Mouse (Mus musculus): Measurements from ENCODE around the gene Sdc4. TPM values are rescaled to one million over a fixed set of nuclear protein-coding genes. Genes with fewer than 3 reads are reported as not detected.

The Sdc4 gene
- 189 and 290 TPM in 2 replicates for polyA plus RNA-seq (2021; fragmentation: Nextera tagmentation)
- long read RNA-seq, experiment 1, transcript Sdc4-201 (5 exons, 2,458 nt): major isoform, 32 of 237 reads
- long read RNA-seq, experiment 1, partial matches to known transcripts: 1 of 237 reads
- long read RNA-seq, experiment 1, other reads (novel, unspliced or antisense): 204 of 237 reads
- long read RNA-seq, experiment 2, transcript Sdc4-201 (5 exons, 2,458 nt): major isoform, 54 of 60 reads
- long read RNA-seq, experiment 2, partial matches to known transcripts: 2 of 60 reads
- long read RNA-seq, experiment 2, other reads (novel, unspliced or antisense): 4 of 60 reads

GRCm38 (mm10) chr2:164443460-164444000, at the start of gene Sdc4:
TSS of gene Sdc4 (minus strand) at chr2:164443887.

GRCm38 (mm10) chr2:164485681-164486257, 42.1 kb upstream of the Sdc4 start, which contains the start of gene Dbndd2:
TSS of gene Dbndd2 (plus strand) at chr2:164486106.

GRCm38 (mm10) chr2:164473624-164474023, 29.9 kb upstream of the Sdc4 start, which contains the start of gene Trp53tg5:
TSS of gene Trp53tg5 (minus strand) at chr2:164473724.

GRCm38 (mm10) chr2:164460745-164461551, 17.3 kb upstream of the Sdc4 start, which contains the start of gene Gm20458:
TSS of gene Gm20458 (plus strand) at chr2:164460967.

GRCm38 (mm10) chr2:164456864-164457300, 13.2 kb upstream of the Sdc4 start, which contains the start of gene Sys1:
TSS of gene Sys1 (plus strand) at chr2:164456964.

GRCm38 (mm10) chr2:164405060-164405459, 38.6 kb downstream of the Sdc4 start, which contains the start of gene Matn4:
TSS of gene Matn4 (minus strand) at chr2:164405160.

GRCm38 (mm10) chr2:164402906-164403305, 40.8 kb downstream of the Sdc4 start, which contains the start of gene Rbpjl:
TSS of gene Rbpjl (plus strand) at chr2:164403141.

GRCm38 (mm10) chr2:164389020-164389419, 54.7 kb downstream of the Sdc4 start, which contains the start of gene Slpi:
TSS of gene Slpi (minus strand) at chr2:164389095.

Other genes with a start within 250 kb of the Sdc4 start
- gene Wfdc15a, start 243.8 kb downstream of the Sdc4 start, polyA plus RNA-seq (2021; fragmentation: Nextera tagmentation): not detected in 2 replicates
- not detected in 2 replicates for gene Wfdc15b, start 222.2 kb downstream of the Sdc4 start, polyA plus RNA-seq (2021; fragmentation: Nextera tagmentation)
- not detected in 2 replicates for gene Svs2, start 205.4 kb downstream of the Sdc4 start, polyA plus RNA-seq (2021; fragmentation: Nextera tagmentation)
- gene Svs3b, start 187.2 kb downstream of the Sdc4 start, polyA plus RNA-seq (2021; fragmentation: Nextera tagmentation): not detected in 2 replicates
- gene Svs4, start 165.4 kb downstream of the Sdc4 start, polyA plus RNA-seq (2021; fragmentation: Nextera tagmentation): not detected in 2 replicates
- gene Svs3a, start 154.6 kb downstream of the Sdc4 start, polyA plus RNA-seq (2021; fragmentation: Nextera tagmentation): not detected in 2 replicates
- not detected in 2 replicates for gene Svs6, start 127.1 kb downstream of the Sdc4 start, polyA plus RNA-seq (2021; fragmentation: Nextera tagmentation)
- not detected in 2 replicates for gene Svs5, start 111.1 kb downstream of the Sdc4 start, polyA plus RNA-seq (2021; fragmentation: Nextera tagmentation)
- gene Slpi, start 54.8 kb downstream of the Sdc4 start, polyA plus RNA-seq (2021; fragmentation: Nextera tagmentation): 0.24 and 0.45 TPM in 2 replicates
- 0.21 TPM in 2 replicates for gene Rbpjl, start 40.7 kb downstream of the Sdc4 start, polyA plus RNA-seq (2021; fragmentation: Nextera tagmentation)
- 2.3 and 2.6 TPM in 2 replicates for gene Matn4, start 38.7 kb downstream of the Sdc4 start, polyA plus RNA-seq (2021; fragmentation: Nextera tagmentation)
- gene Sys1, start 13.1 kb upstream of the Sdc4 start, polyA plus RNA-seq (2021; fragmentation: Nextera tagmentation): 122 and 133 TPM in 2 replicates
- gene Gm20458, start 17.1 kb upstream of the Sdc4 start, polyA plus RNA-seq (2021; fragmentation: Nextera tagmentation): 8.3 and 10.1 TPM in 2 replicates
- gene Trp53tg5, start 29.8 kb upstream of the Sdc4 start, polyA plus RNA-seq (2021; fragmentation: Nextera tagmentation): not detected in 2 replicates
- 184 and 200 TPM in 2 replicates for gene Dbndd2, start 42.2 kb upstream of the Sdc4 start, polyA plus RNA-seq (2021; fragmentation: Nextera tagmentation)
- 48.8 and 68.4 TPM in 2 replicates for gene Pigt, start 53.6 kb upstream of the Sdc4 start, polyA plus RNA-seq (2021; fragmentation: Nextera tagmentation)
- 0.52 and 8.3 TPM in 2 replicates for gene Wfdc2, start 118.5 kb upstream of the Sdc4 start, polyA plus RNA-seq (2021; fragmentation: Nextera tagmentation)
- not detected in 2 replicates for gene Spint3, start 129.6 kb upstream of the Sdc4 start, polyA plus RNA-seq (2021; fragmentation: Nextera tagmentation)
- gene Wfdc6a, start 141.6 kb upstream of the Sdc4 start, polyA plus RNA-seq (2021; fragmentation: Nextera tagmentation): not detected in 2 replicates
- not detected in 2 replicates for gene Eppin, start 149.7 kb upstream of the Sdc4 start, polyA plus RNA-seq (2021; fragmentation: Nextera tagmentation)
- gene Wfdc6b, start 169.6 kb upstream of the Sdc4 start, polyA plus RNA-seq (2021; fragmentation: Nextera tagmentation): not detected in 2 replicates
- gene Wfdc8, start 169.7 kb upstream of the Sdc4 start, polyA plus RNA-seq (2021; fragmentation: Nextera tagmentation): not detected in 2 replicates
- not detected in 2 replicates for gene Wfdc16, start 194.9 kb upstream of the Sdc4 start, polyA plus RNA-seq (2021; fragmentation: Nextera tagmentation)
- not detected in 2 replicates for gene Wfdc10, start 212.2 kb upstream of the Sdc4 start, polyA plus RNA-seq (2021; fragmentation: Nextera tagmentation)
- gene Wfdc9, start 212.7 kb upstream of the Sdc4 start, polyA plus RNA-seq (2021; fragmentation: Nextera tagmentation): not detected in 2 replicates
- gene Wfdc11, start 230.2 kb upstream of the Sdc4 start, polyA plus RNA-seq (2021; fragmentation: Nextera tagmentation): not detected in 2 replicates
- gene Wfdc13, start 241.2 kb upstream of the Sdc4 start, polyA plus RNA-seq (2021; fragmentation: Nextera tagmentation): not detected in 2 replicates

Data from layer of hippocampus, adult 6 months (tissue).